Mouse (Mus musculus) cerebellum, adult (tissue): ENCODE results near the gene Cel.

Source experiments
- ATAC-seq: cut with Nextera tagmentation; 2 replicates; pipeline ENCODE4 v1.9.2; 2017; ENCODE audit warnings: mild to moderate bottlenecking, moderate library complexity, mixed read lengths; ENCODE audit not compliant: insufficient number of reproducible peaks, low FRiP score, low TSS enrichment

Cel gene

DNA sequence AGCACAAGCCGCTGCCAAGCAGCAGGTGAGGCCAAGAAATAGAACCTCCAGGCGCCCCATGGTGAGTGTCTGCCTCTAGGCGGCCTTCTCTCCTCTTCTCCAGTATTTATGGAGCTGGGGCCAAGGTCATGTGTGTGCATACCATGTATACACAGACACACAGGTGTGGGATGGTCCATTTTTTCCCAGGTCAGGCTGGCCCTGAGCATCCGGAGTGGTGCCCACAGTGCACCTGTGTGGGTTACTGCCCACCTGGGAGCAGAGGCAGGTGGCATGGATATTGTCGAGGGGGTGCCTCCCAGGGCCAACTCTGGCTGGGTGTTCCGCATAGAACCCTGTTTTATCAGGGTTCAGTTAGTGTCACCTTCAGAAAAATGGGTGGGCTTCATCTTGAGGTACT lies at the start of gene Cel:
TSS of gene Cel (minus strand) at position 101 of the 400 bp plus-strand sequence.
- ATAC-seq: no peak

DNA sequence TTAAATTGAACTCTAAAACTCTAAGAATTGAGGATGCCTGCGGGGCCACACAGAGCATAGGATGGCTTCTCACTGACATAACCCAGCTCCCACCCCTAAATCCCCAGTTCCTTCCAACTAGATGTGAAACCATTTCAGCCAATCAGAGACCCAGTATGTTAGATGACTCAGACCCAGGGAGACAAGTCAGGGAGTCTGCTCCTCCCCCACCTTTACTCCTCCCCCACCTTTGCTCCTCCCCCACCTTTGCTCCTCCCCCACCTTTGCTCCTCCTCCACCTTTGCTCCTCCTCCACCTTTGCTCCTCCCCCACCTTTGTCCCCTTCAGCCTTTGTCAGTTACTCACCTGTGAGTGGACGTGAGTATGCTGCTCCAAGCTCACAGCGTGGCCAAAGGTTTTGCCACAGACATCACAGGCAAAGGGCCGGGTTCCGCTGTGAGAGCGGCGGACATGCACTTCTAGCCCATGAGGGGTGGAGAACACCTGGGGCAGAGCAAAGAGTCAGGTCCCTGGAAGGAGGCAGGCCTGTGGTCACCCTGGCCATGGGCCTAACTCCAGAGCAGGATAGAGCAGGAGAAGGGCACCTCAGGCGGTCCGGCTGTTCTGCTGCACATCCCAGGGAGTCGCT lies 49.3 kb upstream of the Cel start:
- ATAC-seq: no peak

DNA sequence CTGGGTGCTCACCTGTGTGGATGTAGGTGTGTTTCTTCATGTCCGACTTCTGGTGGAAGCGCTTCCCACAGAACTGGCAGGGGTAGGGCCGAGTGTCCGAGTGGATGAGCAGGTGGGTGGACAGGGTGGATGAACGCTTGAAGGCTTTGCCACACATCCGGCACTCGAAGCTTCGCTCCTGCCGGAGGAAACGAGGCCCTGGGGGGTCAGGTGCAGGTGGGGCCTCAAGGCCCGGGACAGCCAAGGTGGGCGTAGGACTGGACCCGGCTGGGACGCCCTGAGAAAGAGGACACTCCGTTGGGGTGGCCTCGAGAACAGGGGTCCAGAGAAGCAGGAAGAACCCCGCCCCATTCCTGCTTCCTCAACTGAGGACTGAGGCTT lies 48.2 kb upstream of the Cel start:
- ATAC-seq: no peak

DNA sequence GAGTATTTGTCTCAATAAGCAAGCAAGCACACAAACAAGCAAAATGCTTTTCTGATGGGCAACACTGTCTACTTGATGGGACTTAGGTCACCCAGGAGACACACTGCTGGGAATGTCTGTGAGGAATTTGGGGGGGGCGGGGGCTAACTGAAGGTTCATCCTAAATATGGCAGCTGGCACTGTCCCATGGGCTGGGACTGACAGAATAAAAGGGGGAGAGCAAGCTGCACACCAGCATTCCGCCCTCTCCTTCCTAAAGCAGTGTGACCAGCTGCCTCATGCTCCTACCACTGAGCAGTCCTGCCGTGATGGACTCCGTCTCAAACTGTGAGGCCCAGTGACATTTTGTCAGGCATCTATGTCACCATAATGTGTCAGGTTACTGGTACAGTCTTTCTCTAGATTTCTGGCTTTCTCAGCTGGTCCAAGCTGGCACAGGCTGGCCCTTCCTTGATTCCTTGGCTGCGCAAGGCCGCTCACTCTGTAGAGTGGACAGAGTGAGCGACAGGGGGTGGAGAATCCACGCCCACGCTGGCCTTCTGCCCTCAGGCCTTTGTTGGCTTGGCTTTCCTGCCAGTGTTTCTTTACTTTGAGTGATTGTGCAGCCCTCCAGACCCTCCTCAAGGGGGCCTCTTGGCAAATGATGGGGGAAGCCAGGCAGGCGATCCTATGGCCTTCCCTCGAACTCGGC lies 47.7 kb upstream of the Cel start:
- ATAC-seq: no peak

DNA sequence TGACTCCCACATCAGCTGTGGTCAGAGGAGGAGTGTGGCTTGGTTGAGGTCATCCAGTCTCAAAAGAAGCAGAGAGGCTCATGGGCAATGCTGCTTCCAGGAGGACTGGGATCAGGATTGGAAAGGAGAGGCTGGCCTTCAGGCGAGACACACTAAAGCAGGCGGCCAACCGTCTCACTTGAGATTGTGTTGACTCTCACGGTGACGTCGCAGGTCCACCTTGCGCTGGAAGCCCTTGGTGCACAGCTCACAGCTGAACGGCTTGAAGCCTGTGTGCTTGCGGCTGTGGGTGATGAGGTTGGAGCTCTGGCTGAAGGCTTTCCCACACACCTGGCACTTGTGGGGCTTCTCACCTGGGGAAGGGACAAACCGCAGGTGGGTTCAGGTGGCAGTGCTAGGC lies 46.6 kb upstream of the Cel start:
- no peak for ATAC-seq

DNA sequence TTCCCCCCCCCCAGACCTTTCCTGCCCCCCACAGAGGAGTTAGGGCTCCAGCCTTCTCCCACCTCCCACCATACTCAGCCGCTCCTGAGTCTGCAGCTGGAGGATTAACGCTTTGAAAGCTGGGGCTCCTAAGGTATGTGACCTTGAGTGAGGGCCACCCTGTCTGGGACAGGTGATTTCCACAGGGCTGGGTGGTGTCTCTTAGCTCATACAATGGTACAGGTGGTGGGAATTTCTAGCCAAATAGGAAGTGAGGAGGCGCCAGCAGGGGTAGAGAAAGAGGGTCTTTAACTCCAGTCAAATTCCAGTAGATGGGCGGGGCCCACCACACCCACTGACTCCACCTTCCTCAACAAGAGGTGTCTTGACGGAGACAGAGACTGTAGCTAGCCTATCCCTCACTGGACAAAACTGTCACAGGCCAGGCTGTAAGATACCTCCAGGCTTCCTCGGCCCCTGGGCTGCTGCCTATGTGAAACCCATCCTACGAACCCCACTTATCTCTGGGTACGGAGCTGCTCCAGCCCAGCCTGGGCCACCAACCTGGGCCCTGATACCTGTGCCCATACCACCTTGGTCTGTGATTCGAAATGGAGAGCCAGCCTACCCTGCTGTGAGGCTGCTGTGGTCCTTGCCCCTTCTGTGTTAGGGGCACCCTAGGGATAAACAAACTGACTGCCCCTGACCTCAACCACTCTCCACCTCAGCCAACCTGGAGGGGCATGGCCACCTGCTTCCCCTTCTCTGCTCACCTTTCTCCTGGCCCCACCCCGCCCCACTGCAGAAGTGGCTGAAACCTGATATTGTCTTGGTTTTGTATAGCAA lies 44.4 kb upstream of the Cel start:
- ATAC-seq: no peak

DNA sequence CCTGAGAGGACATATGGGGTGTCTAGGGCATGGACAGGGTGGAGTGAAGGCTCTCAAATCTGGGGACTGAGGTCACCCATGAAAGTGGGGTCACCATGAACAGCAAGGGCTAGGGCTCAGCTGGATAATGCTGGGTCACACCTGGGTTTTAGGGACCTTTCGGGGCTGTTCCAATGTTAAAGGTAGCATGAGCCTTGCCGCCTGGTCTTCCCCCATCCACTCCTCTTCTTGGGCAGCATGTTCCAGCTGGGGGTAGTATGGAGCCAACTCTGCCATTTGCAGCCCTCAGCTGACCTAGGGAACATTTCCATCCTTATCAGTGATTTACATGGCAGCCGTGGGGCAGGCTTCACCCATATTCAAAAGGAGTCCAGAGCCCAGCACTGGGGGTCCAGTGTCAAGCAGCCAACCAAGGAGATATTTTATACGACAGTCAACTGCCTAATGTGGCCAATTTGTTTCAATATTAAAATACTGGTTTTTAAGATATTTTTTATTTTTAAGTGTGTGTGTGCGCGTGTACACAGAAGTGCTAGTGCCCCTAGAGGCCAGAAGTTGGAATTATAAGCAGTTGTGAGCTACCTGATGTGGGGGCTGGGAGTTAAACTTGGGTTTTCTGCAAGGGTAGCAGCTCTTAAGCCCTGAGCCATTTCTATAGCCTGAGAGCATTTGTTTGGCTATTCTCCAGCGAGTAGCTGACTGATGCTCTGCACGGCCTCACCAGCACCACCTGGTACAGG lies 43.6 kb upstream of the Cel start:
- no peak for ATAC-seq

DNA sequence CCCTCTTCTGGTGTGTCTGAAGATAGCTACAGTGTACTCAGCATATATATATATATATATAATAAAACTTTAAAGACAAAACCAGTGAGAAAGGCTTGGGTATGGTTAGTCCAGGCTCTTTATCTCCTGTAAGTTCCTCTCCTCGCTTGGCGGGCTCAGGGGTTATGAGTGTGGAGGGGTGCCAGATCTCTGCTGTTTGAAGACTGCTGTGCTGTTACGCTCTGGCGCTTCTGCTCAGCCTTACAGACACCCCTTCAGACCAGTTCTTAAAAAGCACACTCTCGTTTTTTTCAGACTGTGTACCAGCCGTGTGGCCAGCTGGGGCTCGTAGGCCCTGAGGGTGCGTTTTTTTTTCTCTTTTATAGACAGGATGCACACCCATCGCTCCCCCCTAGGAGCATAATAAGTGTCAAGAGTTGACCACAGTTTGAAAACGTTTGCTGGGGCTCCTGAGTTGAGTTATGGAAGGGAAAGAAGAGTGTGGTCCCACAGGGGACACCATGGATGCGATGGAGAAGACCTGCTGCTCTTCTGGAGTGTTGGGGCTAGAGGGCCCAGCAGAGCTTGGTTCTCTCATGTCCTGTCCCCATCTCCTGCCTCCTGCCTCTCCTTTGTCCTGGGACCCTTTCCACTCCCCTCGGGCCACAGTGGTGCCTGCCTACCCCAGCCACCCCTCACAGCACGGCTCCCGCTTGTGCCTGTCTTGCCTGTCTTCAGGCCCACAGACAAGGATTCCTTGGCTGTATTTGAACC lies 42.8 kb upstream of the Cel start:
- no peak for ATAC-seq

DNA sequence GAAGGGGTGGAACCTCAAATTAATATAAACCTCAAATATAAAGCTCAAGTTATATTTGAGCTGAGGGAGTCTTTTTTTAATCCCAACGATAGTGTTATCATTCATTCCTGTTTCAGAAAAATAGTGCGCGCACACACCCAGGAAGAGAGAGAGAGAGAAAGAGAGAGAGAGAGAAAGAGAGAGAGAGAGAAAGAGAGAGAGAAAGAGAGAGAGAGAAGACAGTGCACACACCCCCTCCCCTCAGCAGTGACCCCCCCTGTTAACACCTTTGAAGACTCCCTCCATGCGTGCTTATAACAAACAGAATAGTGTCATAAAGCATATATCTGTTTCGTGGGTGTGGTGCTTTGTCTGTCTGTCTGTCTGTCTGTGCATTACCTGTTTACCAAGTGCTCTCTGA lies 40.3 kb upstream of the Cel start:
- no peak for ATAC-seq

DNA sequence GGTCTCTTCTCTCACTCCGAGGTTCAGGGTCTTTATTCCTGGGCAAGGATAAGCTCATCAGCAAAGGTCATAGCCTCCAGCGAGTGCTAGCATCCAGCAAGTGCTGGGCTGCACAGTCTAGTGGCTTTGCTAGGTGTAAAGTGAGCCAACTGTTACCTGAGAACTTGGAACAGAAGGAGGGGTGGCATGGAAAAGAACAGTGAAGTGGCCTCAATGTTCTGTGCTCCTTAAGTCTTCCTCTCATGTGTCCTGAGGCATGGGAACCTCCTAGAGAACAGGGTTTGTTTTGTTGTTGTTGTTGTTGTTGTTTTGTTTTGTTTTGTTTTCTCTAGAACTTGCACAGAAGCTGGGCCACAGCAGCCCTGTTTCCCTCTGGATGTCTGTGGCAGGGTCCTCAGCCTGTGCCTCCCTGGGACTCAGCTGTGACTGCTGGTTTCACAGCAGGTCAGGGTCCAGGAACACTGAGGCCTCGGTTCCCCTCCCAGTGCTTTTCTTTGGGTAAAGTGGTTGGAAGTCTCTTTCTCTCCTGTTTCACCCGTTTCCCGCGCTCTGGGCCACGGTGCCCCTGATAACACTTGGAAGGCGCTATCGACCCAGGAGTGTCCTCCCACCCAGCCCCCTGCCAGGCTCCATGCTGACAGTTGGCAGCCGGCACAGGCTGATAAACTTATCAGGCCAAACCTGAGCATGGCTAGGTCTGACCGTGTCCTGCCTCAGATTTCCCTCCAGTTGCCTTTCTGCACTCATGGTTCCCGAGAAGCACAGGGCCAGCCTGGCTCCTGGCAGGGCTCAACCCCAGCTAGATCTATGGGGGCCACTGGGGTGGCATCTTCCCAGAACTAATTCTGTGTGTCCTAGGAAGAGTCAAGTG lies 38.8 kb upstream of the Cel start:
- no peak for ATAC-seq

DNA sequence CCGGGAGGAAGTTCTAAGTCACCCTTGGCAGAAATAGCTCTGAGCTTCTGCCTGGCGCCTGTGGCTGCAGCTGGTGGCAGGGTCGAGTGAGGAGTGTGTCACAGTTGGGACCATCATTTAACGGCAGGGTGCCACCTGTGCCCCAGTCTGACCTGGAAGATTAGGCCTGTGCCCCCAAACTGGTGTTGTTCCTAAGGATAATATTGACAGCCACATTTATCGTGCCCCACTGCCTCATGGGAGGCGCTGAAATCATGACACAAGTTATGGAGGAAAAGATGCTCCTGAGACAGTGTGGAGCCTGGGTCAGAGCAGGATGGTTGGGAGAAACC lies 36.3 kb upstream of the Cel start:
- no peak for ATAC-seq

DNA sequence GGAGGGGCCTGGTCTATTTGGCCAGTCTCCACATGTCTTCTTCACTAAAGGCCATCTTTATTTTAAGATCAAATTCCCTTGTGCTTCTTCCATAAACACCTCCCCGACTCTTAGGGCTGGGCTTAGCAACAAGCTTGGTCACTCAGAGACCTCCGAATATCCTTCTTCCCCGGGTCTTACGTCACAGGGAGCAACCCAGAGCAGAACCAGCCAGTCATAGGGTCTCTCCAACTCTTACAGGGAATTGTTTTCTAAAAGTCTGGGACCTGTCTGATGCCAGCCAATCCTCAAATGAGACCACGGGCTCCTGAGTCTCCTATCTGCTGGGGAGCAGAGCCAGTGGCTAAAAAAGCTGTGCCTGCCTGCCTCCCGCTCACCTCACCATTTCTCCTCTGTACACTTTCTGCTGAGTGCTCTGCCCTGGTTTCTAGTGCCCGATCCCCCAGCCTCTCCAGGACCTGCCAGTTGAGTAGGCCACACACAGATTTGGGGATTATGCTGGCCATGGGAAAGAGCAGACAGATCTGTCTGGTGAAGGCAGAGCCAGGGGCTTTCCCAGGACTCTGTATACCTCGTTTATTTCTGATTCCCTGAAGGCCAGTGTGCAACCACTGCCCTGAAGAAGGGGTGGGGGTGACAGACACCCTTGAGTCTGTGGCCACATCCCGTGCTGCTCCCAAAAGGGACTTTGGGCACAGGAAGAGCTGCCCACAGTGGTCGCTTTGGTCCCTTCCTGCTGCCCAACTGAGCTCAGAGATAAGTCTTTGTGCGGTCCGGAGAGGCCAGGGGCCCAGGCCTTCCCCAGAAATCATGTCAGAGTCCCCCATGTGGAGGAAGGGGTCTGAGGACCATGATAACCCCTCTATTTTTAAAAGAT lies 35.7 kb upstream of the Cel start:
- no peak for ATAC-seq

DNA sequence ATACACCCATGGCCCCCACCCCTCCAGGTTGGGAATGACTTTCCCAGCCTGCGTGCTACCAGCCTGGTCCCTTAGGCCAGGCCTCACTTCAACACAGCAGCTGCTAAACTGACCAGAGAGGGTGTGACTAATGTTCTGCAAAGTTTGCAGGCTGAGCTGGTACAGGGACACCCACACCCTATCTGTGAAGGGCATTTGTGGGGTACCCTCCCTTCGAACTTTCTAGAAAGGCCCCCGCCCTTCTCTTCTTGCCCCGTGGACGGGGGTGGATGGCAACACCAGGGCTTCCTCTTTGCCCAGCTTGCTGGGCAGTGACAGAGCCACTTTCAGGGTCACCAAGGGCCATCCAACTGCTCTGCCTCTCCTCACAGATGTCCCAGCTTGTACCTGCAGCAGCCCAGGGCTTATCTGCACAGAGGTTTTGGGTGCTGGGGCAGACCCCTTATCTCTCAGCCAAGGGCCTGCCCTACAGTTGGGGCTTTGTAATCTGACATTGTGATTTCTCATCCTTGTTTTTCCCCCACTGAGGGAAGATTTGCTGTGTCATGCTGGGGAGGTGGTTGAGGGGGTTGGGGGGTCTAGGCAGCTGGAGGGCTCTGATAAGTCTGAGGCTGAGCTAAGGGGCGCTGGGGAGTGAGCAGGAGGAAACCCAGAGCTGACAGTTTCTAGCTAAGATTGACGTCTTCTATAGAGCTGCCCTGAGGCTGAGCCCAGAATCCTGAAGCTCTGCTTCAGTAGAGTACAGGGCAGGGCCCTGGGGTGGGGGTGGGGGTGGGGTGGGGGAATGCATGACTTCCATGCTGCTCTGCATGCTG lies 34.7 kb upstream of the Cel start:
- ATAC-seq: no peak

DNA sequence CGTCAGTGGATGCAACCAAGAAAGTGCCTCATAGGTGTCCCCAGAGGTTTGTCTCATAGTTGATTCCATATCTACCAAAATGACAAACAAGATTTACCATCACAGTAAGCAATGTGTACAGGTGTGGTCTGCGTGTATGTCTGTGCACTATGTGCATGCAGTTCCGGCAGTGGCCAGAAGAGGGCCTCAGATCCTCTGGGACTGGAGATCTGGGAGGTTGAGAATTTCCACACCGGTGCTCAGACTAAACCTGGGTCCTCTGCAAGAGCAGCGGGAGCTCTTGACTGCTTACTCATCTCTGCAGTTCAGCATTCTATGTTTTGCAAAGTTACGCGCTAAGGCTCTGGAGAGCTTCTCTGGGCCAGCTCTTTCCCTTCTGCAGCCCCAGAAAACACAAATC lies 33.8 kb upstream of the Cel start:
- ATAC-seq: no peak

DNA sequence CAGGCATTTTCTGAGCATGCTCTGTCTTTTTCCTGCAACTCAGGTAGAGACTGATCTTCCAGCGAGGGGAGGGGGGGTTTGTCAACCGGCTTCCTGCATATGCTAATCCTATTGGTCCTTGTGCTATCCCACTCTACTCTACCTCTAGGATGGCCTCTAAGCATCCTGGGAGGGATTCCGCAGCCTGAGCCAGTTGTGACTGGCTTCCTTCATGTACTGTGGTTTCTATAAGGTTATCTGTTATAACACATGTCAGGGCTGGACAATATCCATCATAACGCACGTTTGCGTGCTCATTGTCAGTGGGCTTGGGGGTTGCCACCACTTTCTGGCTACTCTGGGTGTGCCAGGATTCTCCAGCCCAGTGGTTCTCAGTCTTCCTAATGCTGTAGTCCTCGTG lies 32.8 kb upstream of the Cel start:
- no peak for ATAC-seq

DNA sequence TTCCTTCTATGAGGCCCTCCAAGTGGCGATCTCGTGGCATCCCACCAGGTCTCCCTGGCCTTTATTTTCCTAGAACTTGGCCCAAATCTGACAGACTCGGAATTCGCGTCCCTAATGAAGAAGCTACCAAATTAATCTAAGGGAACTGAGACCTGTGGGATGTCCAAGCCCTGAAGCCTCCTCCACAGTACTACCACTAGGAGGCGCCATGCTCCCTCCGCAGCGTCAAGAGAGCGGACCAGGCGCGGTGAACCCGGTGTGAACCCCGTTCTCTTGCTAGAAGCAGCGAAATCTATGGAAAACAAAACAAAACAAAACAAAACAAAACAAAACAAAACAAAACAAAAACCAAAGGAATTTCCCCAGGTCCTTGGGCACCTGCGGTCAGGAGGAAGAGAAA lies 29.6 kb upstream of the Cel start:
- ATAC-seq: no peak

DNA sequence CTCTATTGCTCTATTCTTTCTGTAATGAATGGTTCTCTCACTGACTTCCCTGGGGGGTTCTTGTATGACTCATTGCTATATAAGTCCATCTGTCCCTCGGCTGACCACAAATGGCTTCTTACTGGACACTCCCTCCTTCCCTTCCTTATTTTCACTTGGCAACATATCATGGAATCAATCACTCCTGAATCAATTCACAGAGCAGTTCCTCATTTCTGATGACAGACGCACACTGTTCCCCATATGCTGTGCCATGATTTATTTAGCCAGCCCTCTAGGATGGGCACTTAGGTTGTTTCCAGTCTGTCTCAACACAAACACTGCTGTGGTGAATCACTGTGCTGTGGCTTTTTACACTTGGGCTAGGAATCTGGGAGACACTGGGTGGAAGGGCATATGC lies 28.3 kb upstream of the Cel start:
- no peak for ATAC-seq

DNA sequence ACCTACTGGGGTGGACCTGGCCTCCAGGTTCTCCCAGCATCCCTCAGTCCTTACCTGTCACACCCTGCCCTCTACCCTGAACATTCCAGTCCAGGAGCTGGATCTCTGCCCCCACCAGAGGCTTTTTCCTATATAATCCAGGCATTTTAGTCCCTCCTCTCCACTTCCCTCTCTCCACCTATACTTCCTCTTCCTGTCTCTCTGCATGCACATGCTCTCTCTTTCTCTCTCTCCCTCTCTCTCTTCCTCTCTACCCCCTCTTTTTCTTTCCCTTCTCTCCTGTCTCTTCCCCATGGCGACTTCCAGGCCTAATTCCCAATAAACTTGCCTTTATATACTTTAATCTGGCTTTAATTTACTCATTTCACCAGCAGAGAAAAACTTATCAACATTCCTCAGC lies 25.4 kb upstream of the Cel start:
- no peak for ATAC-seq
